Mouse (Mus musculus): ENCODE measurements at regions not wholly inside any gene's neighbourhood (a gene's known extent, or its start where the extent isn't known, plus 50 kb on each side); places are given as distances from the start of the nearest gene placed in this dataset.
"Not testable (repeated sequence)": the region's sequence is repeated elsewhere in the genome, so short reads cannot be mapped to it uniquely, and the experiment has no call there.

DNA sequence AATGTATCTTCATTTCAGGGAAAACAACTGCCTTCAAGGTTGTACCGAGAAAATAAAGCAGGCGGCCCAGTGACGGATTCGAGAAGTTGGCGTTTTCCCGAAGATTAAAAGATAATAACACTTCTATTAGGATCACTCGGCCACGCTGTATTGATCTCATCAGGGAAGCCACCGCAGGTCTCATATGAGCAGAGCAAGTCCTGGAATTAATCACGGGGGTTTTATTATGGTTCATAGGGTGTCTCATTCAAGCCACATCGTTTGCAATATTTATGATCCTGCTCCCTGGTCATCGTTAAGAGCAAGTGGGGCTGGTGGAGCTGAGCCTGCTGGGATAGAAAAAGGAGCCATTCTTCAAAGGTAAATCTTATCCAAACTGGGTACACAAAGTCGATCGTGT, 466.5 kb upstream of the Cdh5 start:
- DNase-seq (ENCODE audit: low read depth, low spot score) = no peak

DNA sequence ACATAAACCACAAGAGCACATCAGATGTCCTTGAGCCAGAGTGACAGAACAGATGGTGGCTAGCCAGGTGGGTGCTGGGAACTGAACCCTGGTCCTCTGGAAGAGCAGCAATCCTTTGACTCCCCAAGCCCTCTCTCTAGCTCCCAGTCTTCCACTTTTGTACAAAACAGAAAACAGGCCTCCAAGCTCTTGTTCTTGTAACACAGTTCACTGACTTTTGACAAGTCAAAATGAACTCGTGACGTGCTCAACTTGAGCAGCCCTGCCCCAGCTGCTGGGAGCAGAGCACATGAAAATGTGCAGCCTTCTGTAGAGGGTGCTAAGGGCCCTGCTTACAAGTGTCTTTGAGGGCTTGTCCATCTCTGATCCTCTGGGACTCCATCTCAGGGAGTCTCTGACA, 457.8 kb upstream of the Cdh5 start:
- no peak for DNase-seq (ENCODE audit: low read depth, low spot score)

DNA sequence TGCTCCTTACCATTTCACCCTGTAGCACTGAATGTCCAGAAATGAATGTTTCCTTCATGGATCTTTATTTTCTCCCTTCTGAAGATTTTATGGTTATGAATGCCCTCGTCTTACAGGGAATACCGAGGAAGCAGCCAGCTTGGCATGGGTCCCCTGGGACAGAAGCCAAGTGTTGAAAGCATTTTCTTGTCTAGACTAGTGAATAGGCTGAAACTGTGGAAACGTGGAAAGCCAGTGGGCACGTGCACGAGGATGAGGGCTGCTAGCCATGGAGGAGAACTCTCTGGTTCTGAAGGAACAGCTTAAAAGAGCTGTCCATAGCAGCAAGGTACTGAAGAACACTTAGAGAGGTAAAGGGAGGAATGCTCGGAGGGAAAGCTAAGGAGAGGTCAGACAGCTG, 457.3 kb upstream of the Cdh5 start:
- DNase-seq (ENCODE audit: low read depth, low spot score) = no peak

DNA sequence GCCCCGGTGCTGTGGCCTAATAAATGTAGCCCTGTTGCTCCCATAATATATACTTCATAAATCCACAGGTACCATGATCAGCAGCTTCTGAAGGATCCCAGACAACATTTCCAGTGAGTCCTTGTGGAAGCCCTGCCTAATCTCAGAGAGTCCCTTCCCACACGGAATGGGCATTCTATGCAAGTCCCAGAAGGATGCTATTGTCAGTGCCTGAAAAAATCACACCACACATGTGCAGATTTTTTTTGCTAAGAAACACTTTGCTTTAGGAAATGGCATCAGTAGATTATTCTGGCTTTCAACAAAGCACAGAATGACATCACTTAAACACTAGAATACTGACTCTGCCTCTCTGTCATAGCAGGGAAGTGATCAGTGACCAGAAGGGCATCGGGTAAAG, 456.6 kb upstream of the Cdh5 start:
- no peak for DNase-seq (ENCODE audit: low read depth, low spot score)

DNA sequence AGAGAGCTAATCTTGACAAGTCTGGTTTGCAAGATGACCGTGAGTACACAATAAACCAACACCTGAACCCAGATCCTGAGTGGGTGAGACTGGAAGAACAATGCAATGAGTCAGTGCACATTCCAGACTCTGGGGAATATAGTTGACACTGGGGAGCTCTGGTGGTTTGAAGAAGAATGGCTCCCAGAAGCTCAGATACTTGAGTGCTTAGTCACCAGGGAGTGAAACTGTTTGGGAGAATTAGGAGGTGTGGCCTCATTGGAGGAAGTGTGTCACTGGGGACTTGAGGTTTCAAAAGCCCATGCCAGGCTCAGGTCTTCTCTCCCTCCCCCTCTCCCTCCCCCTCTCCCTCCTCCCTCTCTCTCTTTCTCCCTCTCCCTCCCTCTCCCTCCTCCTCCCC, 436.6 kb upstream of the Cdh5 start:
- no peak for DNase-seq (ENCODE audit: low read depth, low spot score)

DNA sequence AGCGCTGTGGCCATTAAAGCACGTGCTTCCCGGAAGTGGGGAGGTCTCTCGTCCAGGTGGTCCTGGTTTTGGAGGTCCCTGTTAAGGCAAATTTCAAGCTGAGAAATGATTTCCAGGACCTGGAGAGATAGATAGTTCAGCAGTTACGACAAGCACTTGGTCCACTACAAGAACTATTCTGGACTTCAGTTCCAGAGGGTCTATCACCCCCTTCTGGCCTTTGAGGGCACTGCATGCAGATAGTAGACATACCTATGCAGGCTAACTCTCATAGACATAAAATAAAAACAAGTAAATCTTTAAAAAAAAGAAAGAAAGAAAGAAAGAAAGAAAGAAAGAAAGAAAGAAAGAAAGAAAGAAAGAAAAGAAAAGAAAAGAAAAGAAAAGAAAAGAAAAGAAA, 415.2 kb upstream of the Cdh5 start:
- DNase-seq (ENCODE audit: low read depth, low spot score) = not testable (repeated sequence)

DNA sequence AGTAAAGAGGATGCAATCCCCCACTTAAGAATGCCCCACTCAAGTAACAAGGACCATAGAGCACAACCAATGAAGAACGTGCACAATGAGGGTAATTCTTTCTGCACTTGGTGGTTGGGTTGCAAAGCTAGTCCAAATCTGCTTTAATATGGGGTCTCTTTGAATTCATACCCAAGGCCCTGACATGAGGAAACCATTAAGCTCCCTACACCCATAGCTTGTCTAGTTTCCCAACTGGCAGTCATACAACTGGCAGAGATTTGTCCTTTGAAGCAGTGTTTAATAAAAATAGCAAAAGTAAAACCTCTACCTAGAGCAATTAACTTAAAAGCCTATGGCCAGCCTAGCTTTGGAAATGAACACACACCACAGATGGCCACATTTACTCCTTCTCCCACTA, 411.0 kb upstream of the Cdh5 start:
- no peak for DNase-seq (ENCODE audit: low read depth, low spot score)

DNA sequence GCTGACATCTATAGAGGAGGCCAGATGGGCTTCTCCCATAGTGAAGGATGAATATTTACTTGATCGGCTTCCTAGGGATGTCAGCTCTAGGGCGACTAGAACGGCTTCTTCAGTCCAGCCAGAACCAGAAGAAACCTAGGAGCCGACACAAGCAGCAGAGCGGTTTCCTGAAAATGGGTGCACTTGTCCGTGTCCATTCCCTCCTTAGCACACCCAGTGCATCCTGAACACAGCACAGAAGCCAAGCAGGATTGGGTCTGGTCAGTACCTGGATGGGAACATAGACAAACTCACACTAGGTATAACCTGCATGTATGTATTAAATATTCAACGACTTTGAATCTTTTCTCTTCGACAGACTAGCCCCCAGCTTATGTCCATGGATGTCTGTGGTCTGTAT, 407.9 kb upstream of the Cdh5 start:
- no peak for DNase-seq (ENCODE audit: low read depth, low spot score)

DNA sequence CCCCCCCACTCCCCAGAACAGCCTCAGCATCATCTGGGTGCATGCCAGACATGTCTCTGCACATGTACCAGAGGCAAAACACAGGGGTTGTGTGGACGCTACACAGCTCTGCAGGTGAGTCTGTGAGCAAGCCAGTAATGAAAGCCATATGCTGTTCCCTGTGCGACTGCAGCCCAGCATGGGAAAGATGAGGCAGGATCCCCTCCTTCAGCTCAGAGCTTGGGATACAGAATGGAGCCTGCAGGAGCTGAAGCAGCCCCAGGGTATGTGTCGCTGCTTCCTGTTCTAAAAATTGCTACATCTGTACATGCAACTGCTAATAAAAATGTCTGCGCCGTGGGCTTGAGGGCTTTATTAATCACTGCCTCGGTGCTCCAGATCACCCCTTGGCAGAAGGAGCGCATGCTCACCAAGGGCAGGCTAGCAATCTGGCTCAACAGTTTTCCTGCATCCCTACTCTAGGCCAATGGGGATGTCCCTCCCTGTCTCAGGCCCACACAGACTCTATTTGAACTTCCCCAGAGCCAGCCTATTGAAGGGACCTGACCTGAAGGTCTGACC, 407.0 kb upstream of the Cdh5 start:
- no peak for DNase-seq (ENCODE audit: low read depth, low spot score)

DNA sequence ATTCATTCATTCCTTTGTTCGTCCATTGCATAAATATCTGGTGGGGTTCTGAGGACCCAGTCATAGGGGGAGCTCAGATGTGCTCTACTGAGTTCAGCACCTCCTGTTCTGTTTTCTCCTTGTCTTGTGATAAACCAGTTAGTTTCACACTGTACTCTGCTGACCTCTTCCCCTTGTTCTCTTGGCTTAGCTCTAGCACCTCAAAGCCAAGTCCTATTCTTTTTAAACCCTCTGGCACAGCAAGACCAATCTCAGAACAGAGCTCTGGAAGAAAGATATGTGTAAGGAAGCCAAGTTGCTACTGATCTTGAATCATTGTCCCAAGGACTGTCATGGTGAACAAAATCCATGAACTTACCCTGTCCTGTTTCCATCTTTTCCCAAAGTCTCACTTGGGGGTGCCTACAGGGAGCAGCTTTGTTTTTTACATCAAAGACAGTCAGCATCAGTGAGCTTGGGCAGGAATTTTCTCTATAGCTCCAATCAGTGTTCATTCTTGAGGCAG, 402.4 kb upstream of the Cdh5 start:
- DNase-seq (ENCODE audit: low read depth, low spot score) = no peak

DNA sequence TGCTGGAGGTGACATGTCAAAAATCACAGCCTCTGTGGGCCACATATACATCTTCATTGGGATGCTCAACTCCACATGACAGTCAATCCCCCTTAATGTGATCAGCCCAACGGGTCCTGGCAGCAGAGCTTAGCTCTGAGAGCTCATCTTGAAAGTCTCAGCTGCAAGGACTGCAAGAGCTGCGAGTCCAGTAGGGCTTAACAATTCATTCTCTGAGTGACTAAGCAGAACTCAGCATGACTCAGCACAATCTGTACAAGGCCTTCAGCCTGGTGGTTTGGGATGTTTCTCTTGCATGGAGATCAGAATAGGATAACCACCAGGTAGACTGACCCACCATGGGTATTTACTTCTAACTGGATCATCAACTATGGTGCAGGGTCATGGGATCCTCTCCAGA, 399.2 kb upstream of the Cdh5 start:
- DNase-seq (ENCODE audit: low read depth, low spot score) = no peak

DNA sequence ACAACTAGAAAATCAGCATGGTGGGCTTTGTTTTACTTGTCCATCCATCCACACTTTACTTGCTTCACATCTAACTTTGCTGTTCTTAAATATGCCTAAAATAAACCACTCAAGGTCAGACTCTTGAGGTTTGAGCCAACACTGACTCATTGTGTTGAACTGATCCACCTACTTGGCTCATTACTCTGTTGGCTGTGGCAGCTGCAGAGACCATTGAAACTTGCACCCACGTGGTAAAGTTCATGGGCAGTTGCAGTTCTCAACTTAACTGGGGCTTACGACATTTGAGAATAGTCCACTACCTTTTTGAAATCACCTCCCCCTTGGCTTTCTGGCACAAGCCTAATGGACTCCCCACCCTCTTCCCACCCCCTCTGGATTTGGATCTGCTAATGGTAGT, 395.3 kb upstream of the Cdh5 start:
- no peak for DNase-seq (ENCODE audit: low read depth, low spot score)

DNA sequence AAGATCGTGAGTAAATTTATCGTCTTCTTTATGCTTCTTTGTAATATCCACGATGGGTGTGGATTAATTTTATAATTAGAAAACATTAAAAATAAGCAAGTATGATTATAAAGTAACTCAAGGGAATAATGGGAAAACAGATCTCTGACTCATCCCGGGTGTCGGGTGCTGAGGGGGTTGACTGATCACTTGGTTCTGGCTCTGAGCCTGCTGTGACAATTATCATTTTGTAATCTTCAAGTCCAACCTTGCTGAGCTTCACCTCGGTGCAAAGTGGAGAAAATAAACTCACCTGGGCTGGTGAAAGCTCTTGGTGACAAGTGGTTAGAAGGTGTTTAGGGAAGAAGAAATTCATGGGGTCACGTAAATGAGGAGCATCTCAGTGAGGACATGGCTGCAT, 390.6 kb upstream of the Cdh5 start:
- DNase-seq (ENCODE audit: low read depth, low spot score) = not testable (repeated sequence)

DNA sequence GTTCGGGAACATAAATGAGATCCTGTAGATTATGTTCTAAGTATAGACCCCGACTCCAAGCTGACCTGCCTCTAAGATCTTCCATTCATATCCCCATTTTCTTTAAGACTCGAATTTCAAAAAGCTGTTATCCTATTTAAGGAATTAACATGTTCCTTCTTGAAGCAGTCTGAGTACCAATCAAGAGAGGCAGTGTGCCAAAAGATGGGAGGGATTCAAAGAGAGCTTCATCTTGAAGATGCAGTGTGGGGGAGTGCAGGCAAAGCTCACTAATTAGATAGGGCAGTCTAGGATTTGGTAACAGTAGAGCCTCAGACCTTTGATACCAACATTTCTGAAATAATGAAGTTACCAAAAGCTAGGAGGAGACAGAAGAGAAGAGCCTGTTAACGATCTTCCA, 383.7 kb upstream of the Cdh5 start:
- no peak for DNase-seq (ENCODE audit: low read depth, low spot score)

DNA sequence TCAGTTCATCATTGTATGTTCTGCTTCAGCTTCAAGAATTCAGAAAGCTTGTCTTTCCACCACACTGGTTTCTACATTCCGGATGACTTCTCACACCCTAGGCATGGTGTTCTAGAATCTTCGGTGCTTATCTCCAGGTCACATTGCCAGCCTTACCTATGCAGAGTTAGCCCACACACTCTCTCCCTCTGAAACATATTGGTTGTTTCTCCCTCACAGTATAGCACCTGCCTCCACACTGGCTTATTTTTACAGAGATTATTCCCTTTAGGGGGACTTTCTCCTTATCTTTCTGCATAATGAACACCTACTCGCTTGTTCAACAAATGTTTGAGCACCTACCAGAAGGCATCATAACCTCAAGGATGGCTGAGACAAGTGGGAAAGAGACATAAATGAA, 368.0 kb upstream of the Cdh5 start:
- no peak for DNase-seq (ENCODE audit: low read depth, low spot score)

DNA sequence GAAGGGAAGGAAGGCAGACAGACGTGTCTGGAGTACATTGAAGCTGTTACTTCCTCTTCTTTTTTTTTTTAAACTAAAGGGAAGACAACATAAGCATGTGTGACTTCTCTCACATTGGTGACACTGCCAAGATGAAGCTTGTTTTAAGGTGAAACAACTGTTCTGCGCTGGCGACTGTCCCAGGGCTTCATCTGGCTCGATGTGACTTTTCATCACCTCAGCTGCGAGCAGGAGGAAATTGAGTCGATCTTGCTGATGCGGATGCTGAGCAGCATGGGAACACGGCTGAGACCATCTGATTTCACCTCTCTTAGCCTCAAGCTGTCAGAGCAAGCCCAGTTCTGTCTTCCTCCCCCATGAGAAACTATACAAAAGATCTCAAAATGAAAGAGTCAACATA, 363.1 kb upstream of the Cdh5 start:
- DNase-seq (ENCODE audit: low read depth, low spot score) = no peak

DNA sequence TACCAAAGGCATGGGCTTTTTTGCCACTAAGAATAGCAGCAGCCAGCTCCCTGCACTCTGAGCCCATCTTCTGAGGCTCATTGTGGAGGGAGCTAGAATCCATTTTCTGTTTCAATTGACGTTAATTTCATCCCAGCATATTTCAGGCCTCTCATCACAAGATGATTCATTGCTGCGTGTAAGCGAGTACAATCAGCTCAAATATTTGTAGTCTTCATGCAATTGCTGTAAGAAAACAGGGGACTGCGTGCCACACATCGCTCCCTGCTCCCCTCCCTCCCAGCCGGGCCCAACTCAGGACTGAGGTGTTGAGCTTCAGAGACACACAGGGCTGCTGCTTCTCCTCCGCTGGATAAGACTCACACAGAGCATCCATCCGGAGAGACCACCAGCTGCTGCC, 360.0 kb upstream of the Cdh5 start:
- no peak for DNase-seq (ENCODE audit: low read depth, low spot score)

DNA sequence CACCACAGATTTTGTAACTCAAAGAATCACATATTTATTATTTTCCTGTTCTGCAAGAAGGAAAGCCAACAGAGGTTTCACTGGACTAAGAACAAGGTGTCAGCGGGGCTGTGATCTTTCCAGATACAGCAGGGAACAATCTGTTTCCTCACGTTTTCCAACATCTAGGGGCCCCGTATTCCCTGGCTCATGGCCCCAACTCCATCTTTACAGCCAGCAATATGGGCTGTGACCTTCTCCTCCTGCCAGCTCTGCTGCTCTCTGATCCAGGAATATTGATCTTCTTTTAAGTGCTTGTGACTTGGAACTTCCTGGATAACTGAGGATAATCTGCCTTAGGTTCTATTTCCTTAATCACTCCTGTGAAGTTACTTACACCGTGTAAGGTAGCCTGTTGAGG, 352.7 kb upstream of the Cdh5 start:
- no peak for DNase-seq (ENCODE audit: low read depth, low spot score)

DNA sequence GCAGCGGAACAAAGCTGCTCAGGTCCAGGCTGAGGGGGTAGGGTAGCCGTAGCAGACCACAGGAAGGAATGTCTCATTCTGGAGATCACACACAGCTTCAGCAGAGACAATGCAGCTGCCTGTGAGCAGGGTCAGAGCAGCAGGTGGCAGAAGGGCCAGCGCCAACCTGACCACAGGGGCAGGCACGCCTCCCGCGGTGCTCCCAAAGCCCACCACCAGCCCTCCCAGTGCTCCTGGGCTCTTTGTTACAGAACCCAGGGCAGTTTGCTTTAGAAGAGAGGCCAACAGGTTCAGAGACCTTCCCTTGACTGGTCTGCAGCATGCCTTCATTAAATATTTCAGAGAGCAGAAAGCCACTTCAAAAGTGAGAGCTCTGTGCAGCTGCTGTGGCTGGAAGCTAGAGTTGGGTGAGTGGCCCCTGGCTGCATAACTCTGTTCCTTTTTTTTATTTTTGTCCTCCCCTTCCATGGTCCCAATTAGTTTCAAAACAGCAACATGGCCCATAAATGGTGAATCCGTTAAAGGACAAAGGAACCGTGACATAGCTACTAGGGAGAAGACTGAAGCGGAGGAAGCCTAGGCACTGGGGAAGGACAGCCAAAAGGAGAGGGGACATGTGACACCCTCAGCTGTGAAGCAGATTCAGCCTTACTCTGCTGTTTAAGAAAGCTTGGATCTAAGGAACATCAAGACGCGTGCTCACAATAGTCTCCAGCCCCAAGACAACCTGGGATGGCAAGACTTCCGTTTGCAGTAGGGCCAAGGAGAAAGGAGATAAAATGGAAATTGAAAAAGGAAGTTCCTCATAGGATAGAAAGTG, 350.9 kb upstream of the Cdh5 start:
- DNase-seq (ENCODE audit: low read depth, low spot score) = no peak

DNA sequence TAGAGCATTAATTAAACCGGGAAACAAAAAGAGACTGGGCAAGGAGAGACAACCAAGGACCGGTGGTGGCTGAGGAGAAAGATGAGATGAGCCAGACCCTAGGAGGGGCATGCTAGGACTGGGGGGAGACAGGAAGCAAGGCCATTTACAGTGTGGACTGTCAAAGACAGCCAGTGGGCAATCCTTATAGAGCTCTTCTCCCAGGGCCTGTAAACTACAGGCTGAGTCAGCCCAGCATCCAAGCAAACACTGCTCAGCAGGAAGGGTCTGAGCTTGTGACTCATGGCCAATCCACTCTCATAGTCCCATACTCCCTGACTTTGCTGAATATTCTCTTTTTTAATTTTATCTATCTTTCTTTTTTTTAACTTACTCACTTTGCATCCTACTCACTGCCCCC, 350.3 kb upstream of the Cdh5 start:
- DNase-seq (ENCODE audit: low read depth, low spot score) = no peak

DNA sequence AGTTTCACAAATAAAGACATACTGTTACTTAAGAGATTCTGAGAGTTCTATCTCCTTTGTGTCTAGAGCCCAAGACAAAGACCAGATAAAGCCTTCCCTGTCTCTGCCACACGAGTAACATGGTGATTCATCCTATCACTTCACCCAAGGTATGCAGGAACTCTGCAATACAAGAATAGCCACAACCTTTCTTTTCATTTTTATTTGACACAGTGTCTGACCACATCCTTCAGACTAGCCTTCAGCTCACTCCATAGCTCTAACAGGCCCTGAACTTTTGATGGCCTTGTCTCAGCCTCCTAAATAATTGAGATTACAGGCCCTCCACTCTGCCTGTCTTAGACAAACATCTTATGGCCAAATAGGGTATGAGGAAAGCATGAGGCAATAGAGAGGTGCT, 337.6 kb upstream of the Cdh5 start:
- no peak for DNase-seq (ENCODE audit: low read depth, low spot score)

DNA sequence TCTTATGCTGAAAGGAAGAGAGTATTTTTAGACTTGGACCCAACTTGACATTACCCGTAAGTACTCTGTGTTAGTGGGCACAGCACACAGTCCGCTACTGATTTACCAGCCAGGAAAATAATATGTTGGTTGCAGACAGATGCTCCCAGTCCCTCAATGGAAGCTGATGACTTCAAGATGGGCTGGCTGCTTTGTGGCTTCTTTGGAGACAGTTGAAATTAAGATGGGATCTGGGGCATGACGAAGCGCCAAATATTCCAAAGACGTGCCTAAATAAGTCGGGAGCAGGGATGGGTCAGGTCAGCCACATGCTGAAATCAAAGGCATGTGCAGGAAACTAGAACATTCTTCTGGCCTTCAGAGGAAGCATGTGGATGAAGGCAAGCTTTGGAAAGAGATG, 321.8 kb upstream of the Cdh5 start:
- no peak for DNase-seq (ENCODE audit: low read depth, low spot score)

DNA sequence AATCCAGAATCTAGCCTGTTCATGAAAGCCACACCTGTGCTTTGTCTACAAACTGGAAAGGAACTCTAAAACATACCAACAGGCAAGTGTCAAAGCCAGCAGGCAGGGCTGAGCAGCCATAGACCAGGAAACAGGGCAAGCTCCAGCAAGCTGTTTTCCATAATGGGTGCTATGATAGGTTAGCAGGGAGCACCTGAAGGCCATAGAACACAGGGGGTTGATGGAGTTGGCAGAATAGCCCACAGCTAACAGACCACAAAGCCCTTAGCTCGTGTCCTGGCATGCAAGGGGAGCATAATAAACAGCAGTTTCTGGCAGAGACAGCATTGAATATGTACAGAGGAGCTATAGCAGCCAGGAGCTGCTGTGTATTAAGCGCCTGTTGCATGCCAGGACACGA, 313.1 kb upstream of the Cdh5 start:
- no peak for DNase-seq (ENCODE audit: low read depth, low spot score)

DNA sequence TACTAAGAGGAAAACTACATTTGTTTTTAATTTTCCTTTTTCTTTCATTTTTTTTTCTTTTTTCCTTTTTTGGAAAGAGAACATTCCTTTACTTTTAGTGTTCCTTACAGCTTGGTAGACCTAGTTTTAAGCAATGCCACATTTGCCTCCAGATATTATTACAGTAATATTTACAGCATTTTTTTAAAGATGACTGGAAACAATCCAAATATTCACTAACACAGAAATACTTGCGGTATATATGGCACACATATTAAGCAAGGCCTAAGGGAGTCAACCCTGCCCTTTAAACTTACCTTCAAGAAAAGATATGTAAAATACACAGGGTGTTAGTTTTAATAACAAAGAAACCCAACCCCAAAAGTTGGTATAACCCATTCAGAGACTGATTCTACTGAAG, 308.1 kb upstream of the Cdh5 start:
- no peak for DNase-seq (ENCODE audit: low read depth, low spot score)

Measured in A20 (cell line).